ENCODE assay signal across 18 mouse cellular contexts in the genomic region with DNA sequence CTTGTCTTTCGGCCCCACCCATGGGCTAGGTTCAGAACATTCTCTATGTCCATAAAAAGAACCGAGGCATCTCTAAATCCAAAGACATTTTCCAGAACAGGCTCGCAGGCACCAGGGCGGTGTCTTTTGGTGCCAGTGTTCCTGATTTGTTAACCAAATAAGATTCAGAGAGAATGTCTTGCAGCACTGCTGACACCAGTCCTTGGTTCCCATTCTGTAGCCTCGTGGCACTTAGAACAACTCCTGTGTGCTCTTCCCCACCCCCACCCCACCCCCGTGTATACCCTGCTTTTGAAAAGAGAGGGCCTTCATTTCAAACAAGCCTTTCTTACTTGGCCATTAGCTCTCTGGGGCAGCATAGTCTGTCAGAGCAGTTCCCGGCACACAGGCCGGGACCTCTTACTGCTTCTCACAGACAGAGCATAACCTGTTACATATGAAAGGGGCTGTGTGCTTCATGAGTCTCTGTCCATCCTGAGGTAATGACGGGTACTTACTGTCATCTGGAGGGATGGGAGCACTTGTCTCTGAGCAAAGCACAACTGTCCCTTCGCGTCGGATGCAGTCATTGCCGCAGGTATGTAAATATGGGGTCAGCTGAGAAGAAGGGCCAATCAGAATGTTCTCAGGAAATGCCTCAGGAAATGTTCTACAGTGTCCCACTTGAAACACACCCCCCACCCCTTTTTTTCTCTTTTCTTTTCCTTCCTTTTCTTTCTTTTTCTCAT. TPM values are rescaled to one million over a fixed set of nuclear protein-coding genes. Genes with fewer than 3 reads are reported as not detected.
DNase-seq lines count a peak whose midpoint lies in the region; ATAC-seq and TF ChIP-seq lines count a peak whose summit lies in the region.
"Had no signal": no experiment of that assay in that cellular context is flagged by ENCODE, and none has a peak within 500 bp of the region (broad histone marks: within the 10 kb centered on the region; RNA-seq: fewer than 3 reads in every experiment).

No protein-coding gene starts in this region.

- WGBS in forebrain, embryonic 14.5 days, result 66% methylated on average over 13 of the region's 13 CpGs
- 85% methylated on average over 13 of the region's 13 CpGs for WGBS in forebrain, embryonic 10.5 days
- WGBS in liver, embryonic 13.5 days (ENCODE audit: insufficient replicate concordance), result 66% methylated on average over 13 of the region's 13 CpGs
- WGBS in liver, embryonic 11.5 days, result 75% methylated on average over 13 of the region's 13 CpGs
- WGBS in small intestine, adult 2 months, result 70% methylated on average over 13 of the region's 13 CpGs

- no peaks in the 10 kb centered on the region for H3K9me3 ChIP-seq in forebrain, embryonic 14.5 days (replicated peaks; ENCODE audit: control insufficient read depth, low read length)
- H3K9me3 ChIP-seq in forebrain, embryonic 10.5 days, result no peaks in the 10 kb centered on the region
- no peaks in the 10 kb centered on the region for H3K9me3 ChIP-seq in liver, embryonic 13.5 days (replicated peaks)
- no peaks in the 10 kb centered on the region for H3K9me3 ChIP-seq in liver, embryonic 11.5 days (ENCODE audit: control insufficient read depth, low read length)
- H3K9me3 ChIP-seq: embryonic facial prominence, embryonic 12.5 days; midbrain, embryonic 15.5 days had no signal

- no peaks in the 10 kb centered on the region for H3K4me1 ChIP-seq in forebrain, embryonic 14.5 days (ENCODE audit: control insufficient read depth, insufficient read depth, low read length)
- H3K4me1 ChIP-seq in forebrain, embryonic 10.5 days, result no peaks in the 10 kb centered on the region
- peaks cover 34% of the 10 kb centered on the region for H3K4me1 ChIP-seq in liver, embryonic 13.5 days (replicated peaks)
- peaks cover 2% of the 10 kb centered on the region; the same call in 1 of the 2 replicates for H3K4me1 ChIP-seq in liver, embryonic 11.5 days (replicated peaks; ENCODE audit: control insufficient read depth, insufficient read depth, low read length)
- peaks cover 22% of the 10 kb centered on the region for H3K4me1 ChIP-seq in small intestine, adult 2 months (ENCODE audit: control insufficient read depth, insufficient read depth, insufficient read length, low read length)
- H3K4me1 ChIP-seq: midbrain, embryonic 15.5 days had no signal

- no peak for DNase-seq in forebrain, embryonic 14.5 days (ENCODE audit: low spot score)
- no peak for DNase-seq in forebrain, embryonic 10.5 days (ENCODE audit: extremely low spot score, low spot score)
- DNase-seq in liver, embryonic 13.5 days, result no peak
- no peak for DNase-seq in liver, embryonic 11.5 days (ENCODE audit: low spot score)
- peak; percentile 25 for DNase-seq in ZHBTc4 (ENCODE audit: low read depth, low spot score)
- DNase-seq in B cell, adult 2 months, result no peak
- DNase-seq: adrenal gland, adult 2 months; cerebellum, adult 9-10 months; gastrocnemius, postnatal 36 days; right cerebral cortex, adult 18-20 months; thymus, postnatal 14 days had no signal

- H3K9ac ChIP-seq in forebrain, embryonic 14.5 days (ENCODE audit: low read length), result no peak overlapping the region
- H3K9ac ChIP-seq in liver, embryonic 13.5 days, result no peak overlapping the region
- no peak overlapping the region for H3K9ac ChIP-seq in liver, embryonic 11.5 days (ENCODE audit: low read depth, low read length)
- H3K9ac ChIP-seq: embryonic facial prominence, embryonic 12.5 days; midbrain, embryonic 15.5 days had no signal

- no peak overlapping the region for H3K4me3 ChIP-seq in forebrain, embryonic 14.5 days (ENCODE audit: low read depth, low read length)
- H3K4me3 ChIP-seq in forebrain, embryonic 10.5 days, result no peak overlapping the region
- no peak overlapping the region for H3K4me3 ChIP-seq in liver, embryonic 13.5 days (replicated peaks)
- no peak overlapping the region for H3K4me3 ChIP-seq in liver, embryonic 11.5 days (ENCODE audit: low read depth, low read length)
- no peak overlapping the region for H3K4me3 ChIP-seq in small intestine, adult 2 months (ENCODE audit: low read depth, low read length)
- H3K4me3 ChIP-seq: embryonic facial prominence, embryonic 12.5 days; erythroblast, embryonic 14.5 days; midbrain, embryonic 15.5 days had no signal

- no peak for TF ChIP-seq CTCF in small intestine, adult 2 months (IDR thresholded peaks at IDR 0.05; ENCODE audit: extremely low read depth, insufficient read length, insufficient replicate concordance, low read depth, low read length)

- H3K36me3 ChIP-seq in forebrain, embryonic 14.5 days (ENCODE audit: control insufficient read depth, insufficient read depth, low read length), result peaks cover 43% of the 10 kb centered on the region
- H3K36me3 ChIP-seq in forebrain, embryonic 10.5 days (replicated peaks), result peaks cover 46% of the 10 kb centered on the region
- peaks cover 29% of the 10 kb centered on the region for H3K36me3 ChIP-seq in liver, embryonic 13.5 days
- peaks cover 11% of the 10 kb centered on the region for H3K36me3 ChIP-seq in liver, embryonic 11.5 days (ENCODE audit: control insufficient read depth, insufficient read depth, low read length)
- H3K36me3 ChIP-seq in small intestine, adult 2 months (ENCODE audit: control insufficient read depth, insufficient read depth, low read length), result peaks cover 14% of the 10 kb centered on the region

- no peaks in the 10 kb centered on the region for H3K27me3 ChIP-seq in forebrain, embryonic 14.5 days (replicated peaks; ENCODE audit: control insufficient read depth, insufficient read depth, low read length)
- no peaks in the 10 kb centered on the region for H3K27me3 ChIP-seq in forebrain, embryonic 10.5 days (ENCODE audit: poor library complexity, severe bottlenecking)
- no peaks in the 10 kb centered on the region for H3K27me3 ChIP-seq in liver, embryonic 13.5 days
- H3K27me3 ChIP-seq in liver, embryonic 11.5 days (replicated peaks; ENCODE audit: control insufficient read depth, insufficient read depth, low read length), result no peaks in the 10 kb centered on the region
- no peaks in the 10 kb centered on the region for H3K27me3 ChIP-seq in small intestine, adult 2 months (ENCODE audit: control insufficient read depth, insufficient read depth, low read length)
- H3K27me3 ChIP-seq: embryonic facial prominence, embryonic 12.5 days; midbrain, embryonic 15.5 days had no signal

- H3K27ac ChIP-seq in forebrain, embryonic 14.5 days (ENCODE audit: low read depth, low read length), result no peak overlapping the region
- no peak overlapping the region for H3K27ac ChIP-seq in forebrain, embryonic 10.5 days
- H3K27ac ChIP-seq in liver, embryonic 13.5 days, result 0 out of 2 replicates have a peak overlapping the region, but pooled peaks have one; percentile 6
- no peak overlapping the region for H3K27ac ChIP-seq in liver, embryonic 11.5 days (ENCODE audit: low read depth, low read length)
- 0 out of 2 replicates have a peak overlapping the region, but pooled peaks have one; percentile 9 for H3K27ac ChIP-seq in small intestine, adult 2 months (ENCODE audit: insufficient read depth, low read depth, low read length)
- H3K27ac ChIP-seq: embryonic facial prominence, embryonic 12.5 days; midbrain, embryonic 15.5 days had no signal

- TF ChIP-seq POLR2A in small intestine, adult 2 months (IDR thresholded peaks at IDR 0.05; ENCODE audit: low read depth, low read length), result no peak

- peak; percentile 46; the same call in 1 of the 2 replicates for ATAC-seq in forebrain, embryonic 14.5 days
- ATAC-seq in liver, embryonic 13.5 days (ENCODE audit: low read depth), result no peak
- no peak for ATAC-seq in liver, embryonic 11.5 days (replicated peaks; ENCODE audit: low FRiP score)
- ATAC-seq: midbrain, embryonic 15.5 days had no signal

- no peak overlapping the region for H3K4me2 ChIP-seq in forebrain, embryonic 14.5 days (ENCODE audit: low read length)
- no peak overlapping the region for H3K4me2 ChIP-seq in liver, embryonic 13.5 days
- no peak overlapping the region for H3K4me2 ChIP-seq in liver, embryonic 11.5 days
- H3K4me2 ChIP-seq: embryonic facial prominence, embryonic 12.5 days; midbrain, embryonic 15.5 days had no signal

RNA-seq across cellular contexts. Expression of a gene that starts 9.8 kb away (rescaled TPM):
- 0.94 and 0.95 TPM in 2 replicates for polyA plus RNA-seq in forebrain, embryonic 14.5 days (2014; fragmentation: Nextera tagmentation; extraction: Ambion mirVana)
- 0.76 and 0.91 TPM in 2 replicates for polyA plus RNA-seq in forebrain, embryonic 10.5 days (2016; fragmentation: Nextera tagmentation; extraction: Ambion mirVana)
- 0.67 and 0.69 TPM in 2 replicates for polyA plus RNA-seq in liver, embryonic 13.5 days (2015; fragmentation: Nextera tagmentation; extraction: Ambion mirVana)
- 1.0 and 1.1 TPM in 2 replicates for polyA plus RNA-seq in liver, embryonic 11.5 days (2014; fragmentation: Nextera tagmentation; extraction: Ambion mirVana)
- 1.2 and 3.0 TPM in 2 replicates for polyA plus RNA-seq in small intestine, adult 2 months (2012; rRNA removed)
- polyA plus RNA-seq: erythroblast, embryonic 14.5 days had no signal

RNA-seq across cellular contexts. Expression of a gene that starts 9.9 kb away (rescaled TPM):
- 0.22 TPM in 1 of 2 replicates, not detected in the other for polyA plus RNA-seq in forebrain, embryonic 14.5 days (2014; fragmentation: Nextera tagmentation; extraction: Ambion mirVana)
- polyA plus RNA-seq in forebrain, embryonic 10.5 days (2016; fragmentation: Nextera tagmentation; extraction: Ambion mirVana), result not detected in 2 replicates
- 0.44 and 0.53 TPM in 2 replicates for polyA plus RNA-seq in liver, embryonic 13.5 days (2015; fragmentation: Nextera tagmentation; extraction: Ambion mirVana)
- polyA plus RNA-seq in liver, embryonic 11.5 days (2014; fragmentation: Nextera tagmentation; extraction: Ambion mirVana), result 0.15 and 0.22 TPM in 2 replicates
- polyA plus RNA-seq in small intestine, adult 2 months (2012; rRNA removed), result 41.7 and 92.0 TPM in 2 replicates
- polyA plus RNA-seq: erythroblast, embryonic 14.5 days; hindbrain, embryonic 11.5 days; limb, embryonic 11.5 days; neural tube, embryonic 11.5 days had no signal

RNA-seq across cellular contexts. Expression of a gene that starts 20.8 kb away (rescaled TPM):
- polyA plus RNA-seq in forebrain, embryonic 14.5 days (2014; fragmentation: Nextera tagmentation; extraction: Ambion mirVana), result 66.1 and 75.8 TPM in 2 replicates
- polyA plus RNA-seq in forebrain, embryonic 10.5 days (2016; fragmentation: Nextera tagmentation; extraction: Ambion mirVana), result 83.3 and 85.4 TPM in 2 replicates
- 27.5 and 29.2 TPM in 2 replicates for polyA plus RNA-seq in liver, embryonic 13.5 days (2015; fragmentation: Nextera tagmentation; extraction: Ambion mirVana)
- polyA plus RNA-seq in liver, embryonic 11.5 days (2014; fragmentation: Nextera tagmentation; extraction: Ambion mirVana), result 46.7 and 56.3 TPM in 2 replicates
- 3.4 and 6.3 TPM in 2 replicates for polyA plus RNA-seq in small intestine, adult 2 months (2012; rRNA removed)

RNA-seq across cellular contexts. Expression of a gene that starts 30.8 kb away (rescaled TPM):
- 389 and 423 TPM in 2 replicates for polyA plus RNA-seq in forebrain, embryonic 14.5 days (2014; fragmentation: Nextera tagmentation; extraction: Ambion mirVana)
- 248 and 266 TPM in 2 replicates for polyA plus RNA-seq in forebrain, embryonic 10.5 days (2016; fragmentation: Nextera tagmentation; extraction: Ambion mirVana)
- 132 and 151 TPM in 2 replicates for polyA plus RNA-seq in liver, embryonic 13.5 days (2015; fragmentation: Nextera tagmentation; extraction: Ambion mirVana)
- 151 and 162 TPM in 2 replicates for polyA plus RNA-seq in liver, embryonic 11.5 days (2014; fragmentation: Nextera tagmentation; extraction: Ambion mirVana)
- 6.0 and 14.3 TPM in 2 replicates for polyA plus RNA-seq in small intestine, adult 2 months (2012; rRNA removed)

Comparison
In these comparisons a context has a peak if more than half of its experiments do, and no peak if none do; other contexts are left out.
1. H3K27ac ChIP-seq: peak in liver, embryonic 13.5 days (single experiment) and small intestine, adult 2 months (single experiment); none in forebrain, embryonic 14.5 days (single experiment), forebrain, embryonic 10.5 days (single experiment) and liver, embryonic 11.5 days (single experiment).
2. RNA of a gene that starts 9.9 kb away (polyA plus RNA-seq): 41.7 to 92.0 TPM in small intestine, adult 2 months; 0.44 to 0.53 TPM in liver, embryonic 13.5 days, 0.15 to 0.22 TPM in liver, embryonic 11.5 days, 0.22 TPM in forebrain, embryonic 14.5 days and not detected in forebrain, embryonic 10.5 days; every median in the first group is over 10 times any median in the second.